Mouse (Mus musculus) lung, adult 18-20 months (tissue): ENCODE data around the gene Mmd2.

Experiments used
- DNase-seq, 2 experiments: peaks; one replicate each; pipeline ENCODE4 v3.0.0; 2022; ENCODE audit warnings: mixed read lengths in 2 of 2

The Mmd2 gene

GRCm38 (mm10) chr5:142608259-142608988 is at the start of gene Mmd2:
TSS of gene Mmd2 (minus strand) at chr5:142608800.
- DNase-seq = no peak

GRCm38 (mm10) chr5:142652266-142652665 is 43.7 kb upstream of the Mmd2 start:
- DNase-seq = no peak

- DNase-seq = no peak
These were observed 42.3 kb upstream of the Mmd2 start for GRCm38 (mm10) chr5:142650794-142651497.

GRCm38 (mm10) chr5:142650390-142650789 is 41.8 kb upstream of the Mmd2 start:
- no peak for DNase-seq

GRCm38 (mm10) chr5:142649460-142650050 is 41.0 kb upstream of the Mmd2 start:
- no peak for DNase-seq

- no peak for DNase-seq
These were observed 39.6 kb upstream of the Mmd2 start for GRCm38 (mm10) chr5:142648162-142648561.

- DNase-seq = no peak
These were observed 32.9 kb upstream of the Mmd2 start for GRCm38 (mm10) chr5:142641331-142642051.

- DNase-seq = no peak
These were observed 31.5 kb upstream of the Mmd2 start for GRCm38 (mm10) chr5:142640088-142640487.

- DNase-seq = no peak
These were observed 29.2 kb upstream of the Mmd2 start for GRCm38 (mm10) chr5:142637823-142638222.

- peak in 1 of 2 experiments; percentile 10 for DNase-seq
These were observed 21.6 kb upstream of the Mmd2 start for GRCm38 (mm10) chr5:142630224-142630623.

GRCm38 (mm10) chr5:142629663-142630025 is 21.0 kb upstream of the Mmd2 start:
- DNase-seq = no peak

GRCm38 (mm10) chr5:142628726-142629662 is 20.4 kb upstream of the Mmd2 start:
- DNase-seq = peak; percentile 97 to 98

- DNase-seq = no peak
These were observed 18.8 kb upstream of the Mmd2 start, which contains the start of gene Wipi2 for GRCm38 (mm10) chr5:142627398-142627797. TSS of gene Wipi2 (plus strand) at chr5:142627698.

- no peak for DNase-seq
These were observed 14.5 kb upstream of the Mmd2 start for GRCm38 (mm10) chr5:142623080-142623479.

GRCm38 (mm10) chr5:142622134-142622533 is 13.5 kb upstream of the Mmd2 start:
- no peak for DNase-seq

GRCm38 (mm10) chr5:142621421-142621820 is 12.8 kb upstream of the Mmd2 start:
- no peak for DNase-seq

- DNase-seq = peak in 1 of 2 experiments; percentile 5
These were observed 11.3 kb upstream of the Mmd2 start for GRCm38 (mm10) chr5:142619866-142620265.

GRCm38 (mm10) chr5:142616326-142616725 is 7.7 kb upstream of the Mmd2 start:
- DNase-seq = no peak

- DNase-seq = no peak
These were observed 7.0 kb upstream of the Mmd2 start for GRCm38 (mm10) chr5:142615638-142616037.

GRCm38 (mm10) chr5:142614513-142614912 is 5.9 kb upstream of the Mmd2 start:
- DNase-seq = no peak

GRCm38 (mm10) chr5:142610362-142610761 is 1.8 kb upstream of the Mmd2 start:
- DNase-seq = no peak

GRCm38 (mm10) chr5:142608989-142609325 is 357 bp upstream of the Mmd2 start:
- DNase-seq = no peak
